Mouse (Mus musculus) CH12.LX (cell line): ENCODE results near the gene Stard5. TPM values are rescaled to one million over a fixed set of nuclear protein-coding genes. Genes with fewer than 3 reads are reported as not detected.

Experiments used
- DNase-seq: peaks from one replicate; pipeline ENCODE4 v3.0.0-alpha.2; 2013; ENCODE audit errors: extremely low read depth
- H3K27ac ChIP-seq: 2 replicates; pipeline ENCODE4 v1.5.1; 2012; ENCODE audit warnings: low read depth, mild to moderate bottlenecking, control low read depth, moderate library complexity; ENCODE audit not compliant: insufficient read depth
- H3K27me3 ChIP-seq: replicated peaks from 2 replicates; pipeline ENCODE3; 2012; ENCODE audit warnings: inconsistent platforms
- H3K36me3 ChIP-seq, 2 experiments: replicated peaks in 1 of 2; 2 replicates each; pipeline versions ENCODE3 to v1.6.1; 2012; ENCODE audit warnings: inconsistent platforms in 1 of 2, low read length in 1 of 2, mild to moderate bottlenecking in 1 of 2, mixed read lengths in 1 of 2, moderate library complexity in 1 of 2; ENCODE audit not compliant: control insufficient read depth in 1 of 2, insufficient read depth in 1 of 2
- H3K4me1 ChIP-seq, 2 experiments: 2 replicates each; pipeline ENCODE4 v1.6.1; 2012; ENCODE audit warnings: inconsistent platforms in 1 of 2, moderate library complexity in 1 of 2; ENCODE audit not compliant: insufficient read depth in 2 of 2, control insufficient read depth in 1 of 2
- H3K4me2 ChIP-seq: 2 replicates; pipeline ENCODE4 v1.6.1; 2012; ENCODE audit warnings: low read depth, mild to moderate bottlenecking, control low read depth; ENCODE audit not compliant: poor library complexity, insufficient read depth, severe bottlenecking
- H3K4me3 ChIP-seq, 3 experiments: fragments of 150-350 bp in 1 of 3; sonication (generic) in 1 of 3; replicated peaks in 1 of 3; 2 replicates each; pipeline versions ENCODE3 to v1.5.1; 2011 to 2012; ENCODE audit warnings: low read depth in 2 of 3, low read length in 2 of 3, mild to moderate bottlenecking in 2 of 3, moderate library complexity in 2 of 3, control low read depth in 1 of 3, improper control_type of control experiment in 1 of 3, inconsistent platforms in 1 of 3, mixed read lengths in 1 of 3; ENCODE audit not compliant: poor library complexity in 1 of 3
- H3K79me2 ChIP-seq: replicated peaks from 2 replicates; pipeline ENCODE4 v1.6.1; 2012; ENCODE audit warnings: mild to moderate bottlenecking, moderate library complexity; ENCODE audit not compliant: control insufficient read depth, poor library complexity, insufficient read depth, severe bottlenecking; ENCODE audit errors: extremely low read depth
- H3K9ac ChIP-seq: 2 replicates; pipeline ENCODE4 v1.6.1; 2012; ENCODE audit warnings: low read depth, mild to moderate bottlenecking, control low read depth, moderate library complexity; ENCODE audit not compliant: insufficient read depth
- H3K9me3 ChIP-seq: replicated peaks from 2 replicates; pipeline ENCODE3; 2012; ENCODE audit warnings: low read length, inconsistent platforms, mixed read lengths
- BHLHE40 ChIP-seq: IDR thresholded peaks from 2 replicates; pipeline ENCODE4 v1.6.1; 2011; ENCODE audit warnings: mild to moderate bottlenecking, low read depth, low read length, improper control_type of control experiment
- CHD1 ChIP-seq: IDR thresholded peaks from 2 replicates; pipeline ENCODE4 v1.6.1; 2012; ENCODE audit warnings: low read depth, low read length, improper control_type of control experiment, inconsistent platforms
- CTCF ChIP-seq, 2 experiments: IDR thresholded peaks in 1 of 2; conservative IDR thresholded peaks in 1 of 2; 2 replicates each; pipeline ENCODE4 v1.5.1; 2011 to 2012; ENCODE audit warnings: low read depth in 2 of 2, low read length in 2 of 2, improper control_type of control experiment in 1 of 2, inconsistent platforms in 1 of 2, mild to moderate bottlenecking in 1 of 2, moderate library complexity in 1 of 2
- E2F4 ChIP-seq: IDR thresholded peaks from 2 replicates; pipeline ENCODE4 v1.6.1; 2011; ENCODE audit warnings: low read depth, low read length, improper control_type of control experiment; ENCODE audit not compliant: insufficient replicate concordance
- EP300 ChIP-seq: IDR thresholded peaks from 2 replicates; pipeline ENCODE4 v1.6.1; 2011; ENCODE audit warnings: low read length, improper control_type of control experiment
- ETS1 ChIP-seq: conservative IDR thresholded peaks from 2 replicates; pipeline ENCODE4 v1.6.1; 2012; ENCODE audit warnings: low read depth, mild to moderate bottlenecking, inconsistent platforms, low read length, improper control_type of control experiment, moderate library complexity
- GABPA ChIP-seq: IDR thresholded peaks from 2 replicates; pipeline ENCODE4 v1.6.1; 2012; ENCODE audit warnings: low read depth, low read length, improper control_type of control experiment, inconsistent platforms; ENCODE audit not compliant: insufficient replicate concordance
- IRF4 ChIP-seq: IDR thresholded peaks from 2 replicates; pipeline ENCODE4 v1.6.1; 2014; ENCODE audit warnings: low read depth, mild to moderate bottlenecking, inconsistent platforms, low read length, improper control_type of control experiment
- JUN ChIP-seq: IDR thresholded peaks from 2 replicates; pipeline ENCODE4 v1.6.1; 2011; ENCODE audit warnings: low read depth, mild to moderate bottlenecking, low read length, improper control_type of control experiment, moderate library complexity; ENCODE audit not compliant: insufficient read depth
- JUND ChIP-seq: conservative IDR thresholded peaks from 2 replicates; pipeline ENCODE4 v1.6.1; 2011; ENCODE audit warnings: low read depth, low read length, improper control_type of control experiment
- MAFK ChIP-seq: IDR thresholded peaks from 2 replicates; pipeline ENCODE4 v1.6.1; 2011; ENCODE audit warnings: low read length, improper control_type of control experiment; ENCODE audit not compliant: insufficient replicate concordance
- MAX ChIP-seq: IDR thresholded peaks from 2 replicates; pipeline ENCODE4 v1.6.1; 2011; ENCODE audit warnings: low read length, improper control_type of control experiment
- MAZ ChIP-seq: IDR thresholded peaks from 2 replicates; pipeline ENCODE4 v1.6.1; 2012; ENCODE audit warnings: low read depth, mild to moderate bottlenecking, inconsistent platforms, low read length, improper control_type of control experiment, moderate library complexity
- MXI1 ChIP-seq: IDR thresholded peaks from 2 replicates; pipeline ENCODE4 v1.6.1; 2011; ENCODE audit warnings: mild to moderate bottlenecking, low read depth, low read length, improper control_type of control experiment
- MYC ChIP-seq: IDR thresholded peaks from 2 replicates; pipeline ENCODE4 v1.6.1; 2011; ENCODE audit warnings: low read depth, mild to moderate bottlenecking, improper control_type of control experiment, low read length
- NELFE ChIP-seq: IDR thresholded peaks from 2 replicates; pipeline ENCODE4 v1.6.1; 2011; ENCODE audit warnings: low read depth, low read length, improper control_type of control experiment
- NRF1 ChIP-seq: IDR thresholded peaks from 2 replicates; pipeline ENCODE4 v1.6.1; 2014; ENCODE audit warnings: low read depth, mild to moderate bottlenecking, inconsistent platforms, low read length, improper control_type of control experiment, moderate library complexity
- PAX5 ChIP-seq: IDR thresholded peaks from 2 replicates; pipeline ENCODE4 v1.6.1; 2012; ENCODE audit warnings: low read length, inconsistent platforms, mixed read lengths
- POLR2A ChIP-seq: IDR thresholded peaks from 2 replicates; pipeline ENCODE4 v1.6.1; 2011; ENCODE audit warnings: low read depth, mild to moderate bottlenecking, improper control_type of control experiment, low read length
- RCOR1 ChIP-seq: conservative IDR thresholded peaks from 2 replicates; pipeline ENCODE4 v1.6.1; 2012; ENCODE audit warnings: low read depth, mild to moderate bottlenecking, inconsistent platforms, low read length, improper control_type of control experiment
- SIN3A ChIP-seq: IDR thresholded peaks from 2 replicates; pipeline ENCODE4 v1.6.1; 2012; ENCODE audit warnings: low read length, improper control_type of control experiment, inconsistent platforms
- SMC3 ChIP-seq: IDR thresholded peaks from 2 replicates; pipeline ENCODE4 v1.6.1; 2011; ENCODE audit warnings: low read depth, low read length, improper control_type of control experiment
- TCF12 ChIP-seq: IDR thresholded peaks from 2 replicates; pipeline ENCODE4 v1.6.1; 2014; ENCODE audit warnings: low read depth, mild to moderate bottlenecking, inconsistent platforms, low read length, improper control_type of control experiment
- USF1 ChIP-seq: IDR thresholded peaks from 2 replicates; pipeline ENCODE4 v1.6.1; 2014; ENCODE audit warnings: low read depth, mild to moderate bottlenecking, inconsistent platforms, low read length, improper control_type of control experiment
- ZKSCAN1 ChIP-seq: IDR thresholded peaks from 2 replicates; pipeline ENCODE4 v1.6.1; 2012; ENCODE audit warnings: low read depth, inconsistent platforms, low read length, improper control_type of control experiment, borderline replicate concordance
- ZMIZ1 ChIP-seq: IDR thresholded peaks from 2 replicates; pipeline ENCODE4 v1.6.1; 2012; ENCODE audit warnings: low read depth, mild to moderate bottlenecking, inconsistent platforms, low read length, improper control_type of control experiment
- ZNF384 ChIP-seq: IDR thresholded peaks from 2 replicates; pipeline ENCODE4 v1.6.1; 2012; ENCODE audit warnings: low read depth, low read length, improper control_type of control experiment, inconsistent platforms
- dilution Hi-C: fragments of 300-500 bp; cut with MboI; formaldehyde crosslinking; loops from 2 replicates; pipeline ENCODE4 v1.14.3; 2020; ENCODE audit warnings: low sequenced_read_pairs; ENCODE audit not compliant: extremely low pct_unique_long_range_greater_than_20kb, extremely low pct_ligation_motif_present
- in situ Hi-C: fragments of 300-500 bp; cut with MboI; formaldehyde crosslinking; loops from 3 replicates; pipeline ENCODE4 v1.14.3; 2019; ENCODE audit warnings: low sequenced_read_pairs, low pct_ligation_motif_present, low pct_unique_long_range_greater_than_20kb, mixed read lengths
- polyA plus RNA-seq: library from polyadenylated mRNA; unstranded; fragments of >175 nt; gene quantifications from 2 replicates; pipeline ENCODE4 v1.2.1, GENCODE M21; 2012; ENCODE audit warnings: low read depth; ENCODE audit not compliant: insufficient read length
- total RNA-seq, 2 experiments: library from RNA; depleted of rRNA; stranded (reverse); fragments of 300-350 nt in 1 of 2; fragments of >200 nt in 1 of 2; gene quantifications; 2 replicates each; pipeline ENCODE4 v1.2.3; 2012 to 2014

Stard5 gene
- total and polyA plus RNA-seq, 3 experiments: 31.7 to 44.9 (median 33.1) TPM

GRCm38 (mm10) chr7:83668724-83669123, 37.0 kb downstream of the Stard5 start (continued):
- TF ChIP-seq NRF1 (no peak), MYC (no peak), TCF12 (no peak), ZMIZ1 (no peak)
- TF ChIP-seq, all 38 proteins: peak for 4

- peaks cover 7% of the 10 kb centered on the region for H3K9me3 ChIP-seq
Observed at GRCm38 (mm10) chr7:83671573-83671972, 39.8 kb downstream of the Stard5 start.

GRCm38 (mm10) chr7:83675545-83676254, 43.9 kb downstream of the Stard5 start:
- Histone ChIP-seq H3K36me3 (no peaks in the 10 kb centered on the region), H3K9ac (no peak overlapping the region), H3K4me3 (no peak overlapping the region), H3K4me1 (peaks cover 0 to 12% of the 10 kb centered on the region in 2 experiments; a peak in 2 of 4 replicates), H3K27me3 (no peaks in the 10 kb centered on the region), H3K9me3 (peaks cover 7% of the 10 kb centered on the region), H3K27ac (no peak overlapping the region), H3K4me2 (no peak overlapping the region), H3K79me2 (no peaks in the 10 kb centered on the region)
- in situ Hi-C loops: no loop called here
- no peak for DNase-seq
- dilution Hi-C loops: no loop called here
- TF ChIP-seq ZNF384 (no peak), MAZ (0 out of 2 replicates have a peak, but pooled peaks have one; percentile 30), SMC3 (peak; percentile 96), POLR2A (no peak), MYC (no peak), MAX (no peak), NELFE (0 out of 2 replicates have a peak, but pooled peaks have one; percentile 14), CHD1 (no peak), E2F4 (no peak), PAX5 (no peak), JUND (no peak), USF1 (no peak), SIN3A (no peak), JUN (no peak), GABPA (no peak), CTCF (conservative IDR thresholded peaks at IDR 0.05 in 1 of 2, IDR thresholded peaks at IDR 0.05 in 1 of 2; ENCODE audit: low read depth in 2 of 2, low read length in 2 of 2) (peak; percentile 29 to 94; a peak in 2 of 4 replicates), MAFK (no peak), BHLHE40 (no peak), ZKSCAN1 (no peak), MXI1 (no peak), IRF4 (peak; percentile 67; the same call in 1 of the 2 replicates), RCOR1 (0 out of 2 replicates have a peak, but pooled peaks have one; percentile 28), EP300 (no peak), TCF12 (no peak), ETS1 (no peak)

More at GRCm38 (mm10) chr7:83671573-83671972, 39.8 kb downstream of the Stard5 start:
- no peak overlapping the region for H3K4me2 ChIP-seq
- dilution Hi-C loops (no loop called here), in situ Hi-C loops (loop anchor here (5.0 to 25.0 kb wide), 2 partner anchors 99 to 216 kb away; partner anchors contain the start of genes Mesd and Tlnrd1)
- TF ChIP-seq NRF1: no peak
- no peak for TF ChIP-seq SIN3A
- no peak for TF ChIP-seq MYC
- TF ChIP-seq NELFE: no peak
- no peak for TF ChIP-seq JUN
- TF ChIP-seq ETS1: no peak
- TF ChIP-seq EP300: no peak
- no peak overlapping the region for H3K4me3 ChIP-seq
- H3K27ac ChIP-seq: no peak overlapping the region
- no peak for DNase-seq
- H3K36me3 ChIP-seq: no peaks in the 10 kb centered on the region
- H3K79me2 ChIP-seq: no peaks in the 10 kb centered on the region
- H3K4me1 ChIP-seq: peaks cover 0 to 14% of the 10 kb centered on the region in 2 experiments; a peak in 2 of 4 replicates
- no peak overlapping the region for H3K9ac ChIP-seq
- no peaks in the 10 kb centered on the region for H3K27me3 ChIP-seq
